Mouse (Mus musculus) olfactory bulb, adult 2 months (tissue): ENCODE data around the gene Nsd1.

Experiments
- CTCF ChIP-seq: fragments of 200-500 bp; IDR thresholded peaks from 2 replicates; pipeline ENCODE4 v1.5.1; 2012; ENCODE audit warnings: low read depth, mild to moderate bottlenecking, low read length, moderate library complexity; ENCODE audit not compliant: insufficient read depth
- POLR2A ChIP-seq: fragments of 200-500 bp; IDR thresholded peaks from 2 replicates; pipeline ENCODE4 v1.6.1; 2012; ENCODE audit warnings: mild to moderate bottlenecking, low read depth, low read length, moderate library complexity; ENCODE audit not compliant: insufficient read depth

DNA sequence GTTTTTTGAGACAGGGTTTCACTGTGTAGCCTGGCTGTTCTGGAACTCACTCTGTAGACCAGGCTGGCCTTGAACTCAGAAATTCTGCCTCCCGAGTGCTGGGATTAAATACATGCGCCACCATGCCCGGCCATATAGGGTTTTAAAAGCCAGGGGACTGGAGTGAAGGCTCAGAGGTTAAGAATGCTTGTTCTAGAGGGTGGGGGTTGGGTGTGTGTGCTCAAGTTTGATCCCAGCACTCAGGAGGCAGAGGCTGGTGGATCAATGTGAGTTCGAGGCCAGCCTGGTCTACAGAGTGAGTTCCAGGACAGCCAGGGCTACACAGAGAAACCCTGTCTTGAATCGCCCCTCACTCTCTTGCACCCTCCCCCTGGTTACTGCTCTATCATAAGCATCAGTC, 18.0 kb upstream of the Nsd1 start:
- TF ChIP-seq CTCF (no peak), POLR2A (no peak)
